Mouse (Mus musculus) cerebellum, adult 8-10 months (tissue): ENCODE results near the gene Dph3.

Experiments used
- DNase-seq: peaks from one replicate; pipeline ENCODE4 v3.0.0; 2022

The Dph3 gene

GRCm38 (mm10) chr14:32084761-32085485 lies 606 bp downstream of the Dph3 start, which contains the start of gene Oxnad1:
TSS of gene Oxnad1 (plus strand) at chr14:32085374.
- no peak for DNase-seq

DNA sequence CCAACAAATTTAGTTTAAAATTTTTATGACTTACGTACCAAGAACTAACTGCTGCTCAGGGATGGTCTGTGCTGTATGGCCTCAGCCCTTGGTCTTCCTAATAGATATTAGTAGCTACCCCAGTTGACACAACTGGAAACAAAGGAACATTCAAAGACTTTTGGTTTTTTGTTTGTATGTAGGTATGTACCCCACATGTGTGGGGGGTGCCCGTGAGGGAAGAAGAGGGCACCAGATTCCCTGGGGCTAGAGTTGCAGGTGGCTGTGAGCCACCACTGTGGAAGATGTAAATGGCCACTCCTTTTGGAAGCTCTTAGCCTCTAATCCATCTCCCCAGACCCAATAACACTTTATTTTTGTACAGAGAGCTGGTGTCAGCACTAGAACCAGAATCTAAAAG lies 2.1 kb downstream of the Dph3 start:
- DNase-seq = no peak

- no peak for DNase-seq
Observed at GRCm38 (mm10) chr14:32082891-32083290, 2.6 kb downstream of the Dph3 start.

DNA sequence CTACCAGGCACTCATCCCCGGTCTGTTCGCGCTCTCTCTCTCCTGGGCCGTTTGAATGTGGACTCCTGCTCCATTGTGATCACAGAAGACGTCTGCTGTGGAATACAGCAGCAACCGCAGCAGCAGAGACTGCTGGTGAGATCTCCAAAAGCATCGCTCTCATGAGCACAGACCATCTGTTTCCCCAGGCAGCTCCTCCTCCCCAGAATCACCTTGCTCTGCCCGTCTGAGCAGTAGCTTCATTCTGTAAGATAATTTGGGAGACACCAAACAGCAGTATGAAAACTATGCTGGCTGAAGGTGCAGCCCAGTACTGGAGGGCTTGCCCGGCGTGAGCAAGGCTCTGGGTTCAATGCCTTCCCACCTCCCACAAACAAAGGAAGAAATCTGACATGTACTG lies 4.5 kb downstream of the Dph3 start:
- no peak for DNase-seq

- peak; percentile 85 for DNase-seq
Observed at GRCm38 (mm10) chr14:32076896-32077575, 8.5 kb downstream of the Dph3 start.

GRCm38 (mm10) chr14:32073901-32074300 lies 11.6 kb downstream of the Dph3 start:
- peak; percentile 35 for DNase-seq

GRCm38 (mm10) chr14:32073211-32073685 lies 12.3 kb downstream of the Dph3 start:
- peak; percentile 40 for DNase-seq

DNA sequence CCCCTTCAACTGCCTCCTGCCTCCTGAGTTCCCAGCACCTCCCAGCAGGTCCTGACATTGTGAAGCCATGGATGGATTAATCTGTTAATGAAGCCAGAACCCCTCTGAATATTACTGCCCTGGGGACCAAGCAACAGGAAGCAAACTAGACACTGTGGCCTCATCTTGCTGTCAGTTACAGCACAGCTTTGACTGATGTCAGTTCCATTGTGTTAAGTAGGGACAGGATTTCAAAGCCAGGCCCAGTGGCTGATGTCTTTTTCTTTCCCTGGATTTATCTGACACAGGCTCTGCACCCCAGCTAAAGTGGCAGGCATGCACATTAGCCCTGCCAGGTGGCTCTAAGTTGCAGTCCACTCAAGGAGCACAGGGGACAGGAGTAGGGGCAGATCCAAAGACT lies 12.7 kb downstream of the Dph3 start:
- DNase-seq = peak; percentile 17

- DNase-seq = no peak
Observed at GRCm38 (mm10) chr14:32061398-32061797, 24.1 kb downstream of the Dph3 start.

DNA sequence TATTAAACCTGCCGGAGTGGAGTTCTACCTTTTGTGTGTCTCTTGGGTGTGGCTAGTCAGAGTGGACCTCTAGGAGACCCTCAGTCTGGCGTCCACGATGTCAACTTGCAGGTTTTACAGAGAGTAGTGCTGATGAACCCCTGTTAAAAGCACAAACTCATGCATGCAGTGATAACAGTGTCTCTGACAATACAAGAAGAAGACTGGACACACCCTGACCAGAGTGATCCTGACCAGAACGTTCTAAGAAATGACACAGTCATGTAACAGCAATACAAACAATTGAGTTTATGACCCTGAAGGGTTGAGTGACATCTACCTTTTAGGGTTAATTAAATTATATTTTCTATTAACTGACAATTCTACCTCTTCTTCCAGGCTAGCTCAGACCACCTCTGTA lies 27.9 kb downstream of the Dph3 start:
- DNase-seq = no peak

DNA sequence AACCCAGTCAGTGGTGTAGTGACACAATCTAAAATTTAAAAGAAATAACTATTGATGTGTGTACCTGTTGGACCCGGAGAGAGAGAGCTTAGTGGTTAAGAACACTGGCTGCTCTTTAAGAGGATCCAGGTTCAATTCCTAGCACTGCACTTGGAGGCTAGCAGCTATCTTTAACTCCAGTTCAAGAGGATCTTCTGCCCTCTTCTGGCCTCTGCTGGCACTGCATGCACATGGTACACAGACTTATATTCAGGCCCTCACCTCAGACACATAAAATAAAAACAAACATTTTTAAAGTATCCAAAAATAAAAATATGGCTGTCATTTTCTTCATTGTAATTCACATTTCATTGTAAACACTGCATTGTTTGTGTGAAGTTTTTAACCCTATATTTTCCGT lies 28.9 kb downstream of the Dph3 start:
- DNase-seq = no peak

DNA sequence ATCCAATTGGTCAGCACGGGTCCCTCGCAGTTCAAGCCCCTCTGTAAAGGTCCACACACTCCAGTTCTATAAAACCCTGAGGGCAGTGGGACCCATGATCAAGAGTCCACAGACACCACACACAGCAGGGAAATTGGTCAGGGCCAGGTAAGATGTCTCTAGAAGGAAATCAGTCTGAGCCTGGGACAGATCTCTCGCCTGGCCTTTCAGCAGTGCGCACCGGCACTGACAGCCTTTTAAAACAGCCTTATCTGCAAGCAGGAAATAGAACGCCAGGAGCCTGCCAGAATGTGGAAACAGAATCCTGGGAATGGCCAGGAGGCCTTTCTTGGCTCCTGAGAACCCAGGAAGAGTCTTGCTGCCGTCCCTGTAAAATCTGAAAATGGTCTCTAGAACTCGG lies 29.7 kb downstream of the Dph3 start:
- no peak for DNase-seq

DNA sequence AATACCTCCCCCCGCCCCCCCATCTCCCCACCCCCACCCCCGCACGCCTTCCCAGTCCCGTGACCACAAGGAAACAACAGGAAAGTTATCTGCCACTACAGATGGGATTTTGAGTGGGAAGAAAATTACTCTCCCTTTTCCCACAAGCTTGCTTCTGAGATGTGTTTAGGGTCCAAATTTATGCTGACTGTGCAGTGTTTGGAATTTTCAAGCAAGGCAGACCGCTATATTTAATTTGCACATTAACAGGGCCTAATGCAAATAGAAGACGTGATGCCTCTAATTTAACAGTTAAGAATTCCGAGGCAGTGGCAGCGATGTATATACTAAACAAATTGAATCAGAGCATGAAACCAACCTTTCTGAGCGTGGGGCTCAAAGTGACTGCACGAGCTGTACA lies 30.7 kb downstream of the Dph3 start:
- DNase-seq = no peak

DNA sequence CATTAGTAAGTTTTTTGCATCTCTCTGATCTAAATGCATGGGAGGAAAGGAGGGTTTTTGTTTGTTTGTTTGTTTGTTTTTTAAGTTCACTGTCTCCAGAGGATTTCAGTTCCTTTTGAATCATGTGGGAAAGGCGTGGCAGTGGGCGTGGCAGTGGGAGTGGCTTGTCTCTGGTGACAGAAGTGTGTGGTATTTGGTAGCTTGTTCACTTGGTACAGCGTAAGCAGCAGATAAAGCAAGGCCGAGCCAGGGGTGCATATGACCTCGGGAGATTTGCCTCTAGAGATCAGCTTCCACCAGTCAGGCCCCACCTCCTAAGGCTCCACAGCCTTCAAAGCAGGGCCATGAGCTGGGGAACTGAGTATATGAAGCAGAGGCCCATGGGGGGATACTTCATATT lies 31.6 kb downstream of the Dph3 start:
- DNase-seq = no peak

- no peak for DNase-seq
Observed at GRCm38 (mm10) chr14:32050171-32050570, 35.4 kb downstream of the Dph3 start.

DNA sequence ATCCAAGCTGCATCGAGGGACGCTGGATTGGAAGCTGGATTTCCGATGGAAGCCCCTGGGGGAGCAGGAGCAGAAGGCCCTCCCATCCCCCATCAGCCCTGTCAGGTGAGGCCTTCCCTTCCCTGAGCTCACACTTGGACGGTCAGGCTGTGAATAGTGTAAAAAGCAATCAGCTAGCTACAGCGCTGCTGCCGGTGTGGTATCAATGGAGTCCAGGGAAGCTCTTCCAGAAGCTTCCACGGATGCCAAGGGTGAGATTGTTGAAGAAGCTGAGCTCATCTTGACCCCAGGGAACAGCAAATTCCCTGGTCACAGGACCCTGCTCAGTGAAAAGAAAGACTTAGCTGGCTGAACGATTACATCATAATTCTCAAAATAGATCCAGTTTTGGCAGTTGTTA lies 39.2 kb downstream of the Dph3 start:
- no peak for DNase-seq

GRCm38 (mm10) chr14:32042108-32042507 lies 43.4 kb downstream of the Dph3 start:
- DNase-seq = no peak

DNA sequence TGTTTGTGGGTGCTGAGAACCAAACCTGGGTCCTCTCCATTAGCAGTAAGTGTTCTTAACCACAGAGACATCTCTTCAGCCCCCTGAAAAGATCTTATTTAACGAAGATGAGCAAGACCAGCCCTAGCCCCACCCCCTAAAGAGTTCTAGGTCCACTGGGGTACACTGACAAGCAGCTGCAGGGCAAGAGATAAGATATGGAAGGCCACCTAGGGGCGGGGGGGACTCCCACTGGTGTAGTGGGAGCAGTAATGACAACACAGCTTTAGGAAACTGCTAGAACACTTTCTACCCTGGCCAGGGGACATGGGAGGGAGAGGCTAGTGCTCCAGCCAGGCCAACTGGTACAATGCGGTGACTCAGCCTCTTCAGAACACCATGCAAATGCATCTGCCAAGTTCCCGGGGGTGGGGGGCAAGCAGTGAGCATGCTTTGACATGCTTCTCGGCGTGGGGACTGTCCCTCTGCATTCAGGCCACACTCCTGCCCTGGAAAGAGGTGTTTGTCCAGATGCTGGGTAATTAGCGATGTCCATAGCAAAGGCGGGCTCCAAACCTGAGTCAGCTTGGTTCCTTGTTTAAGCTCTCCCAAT lies 47.8 kb downstream of the Dph3 start:
- no peak for DNase-seq

DNA sequence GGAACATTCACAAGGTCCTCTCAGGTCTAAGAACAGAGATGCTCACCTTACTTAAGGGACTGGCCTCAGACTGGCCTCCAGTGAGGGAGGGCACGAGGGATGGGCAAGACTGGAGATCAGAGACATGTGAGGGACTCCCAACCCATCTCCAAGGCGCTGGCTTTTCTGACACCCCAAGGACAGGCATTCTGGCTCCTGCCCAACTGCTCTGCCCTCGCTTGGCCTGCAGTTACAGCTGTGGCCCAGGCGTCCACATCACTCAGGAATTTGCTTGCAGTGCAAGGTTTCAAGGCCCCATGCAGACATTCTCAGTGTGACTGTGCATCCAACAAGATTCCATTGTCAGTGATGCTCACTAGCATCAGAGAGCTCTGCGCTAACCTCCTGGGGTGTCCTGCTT lies 49.0 kb downstream of the Dph3 start:
- DNase-seq = no peak

GRCm38 (mm10) chr14:32032522-32032921 lies 53.0 kb downstream of the Dph3 start:
- peak; percentile 82 for DNase-seq
